8 mouse cellular contexts compared by ENCODE assay signal in the genomic region with DNA sequence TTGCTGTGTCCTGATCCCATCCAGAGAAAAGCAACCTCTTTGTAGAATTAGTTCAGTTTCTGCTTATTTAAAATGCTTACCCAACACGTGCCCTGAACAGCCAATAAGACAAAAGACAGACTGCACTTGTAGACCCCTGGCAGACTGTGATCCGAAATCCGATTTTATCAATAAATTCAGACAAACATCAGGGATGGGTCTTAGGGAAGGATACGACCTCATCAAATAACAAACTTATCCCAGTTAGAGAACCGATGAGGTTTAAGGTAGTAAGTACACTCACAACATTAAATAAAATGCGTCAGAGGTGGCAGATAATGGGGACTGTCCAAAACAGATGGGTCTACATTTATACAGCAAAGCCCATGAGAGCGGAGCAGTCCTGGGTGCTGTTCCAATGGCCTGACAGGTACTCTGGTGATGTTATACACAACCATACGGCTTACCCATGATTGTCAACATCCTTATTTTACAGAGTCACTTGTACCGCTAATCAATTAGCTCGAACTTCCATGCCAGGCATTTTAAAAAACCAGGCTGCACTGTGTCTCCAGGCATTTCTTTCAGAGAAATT. TPM values are rescaled to one million over a fixed set of nuclear protein-coding genes. Genes with fewer than 3 reads are reported as not detected.
A peak's percentile ranks its signal among the peaks of the same experiment; 100 is the strongest.
DNase-seq lines count a peak whose midpoint lies in the region; ATAC-seq and TF ChIP-seq lines count a peak whose summit lies in the region.

No protein-coding gene starts in this region.

- no peak for DNase-seq in heart, adult 9 months (ENCODE audit: low spot score in 2 of 2)
- DNase-seq in G1E (ENCODE audit: low spot score), result no peak
- peak; percentile 65 for DNase-seq in liver
- no peak for DNase-seq in spleen, adult 18-20 months
- DNase-seq in ovary, adult 18-20 months (ENCODE audit: low spot score), result no peak

- H3K36me3 ChIP-seq in heart, embryonic 11.5 days (ENCODE audit: control insufficient read depth, insufficient read depth, low read length), result peaks cover 31% of the 10 kb centered on the region
- H3K36me3 ChIP-seq in G1E (replicated peaks), result peaks cover 47% of the 10 kb centered on the region
- peaks cover 24% of the 10 kb centered on the region for H3K36me3 ChIP-seq in forebrain, embryonic 15.5 days

- H3K4me3 ChIP-seq in heart, embryonic 11.5 days (ENCODE audit: low read depth, low read length), result peak overlapping the region; percentile 62
- H3K4me3 ChIP-seq in G1E (ENCODE audit: low read depth, low read length), result peak overlapping the region; percentile 72
- peak overlapping the region; percentile 41 for H3K4me3 ChIP-seq in forebrain, embryonic 15.5 days
- H3K4me3 ChIP-seq in olfactory bulb, adult 2 months (ENCODE audit: insufficient read depth, low read depth, low read length), result peak overlapping the region; percentile 48

- H3K9me3 ChIP-seq in heart, embryonic 11.5 days (replicated peaks; ENCODE audit: control insufficient read depth, low read length), result 0 out of 2 replicates have a peak, but pooled peaks cover 6% of the 10 kb centered on the region
- no peaks in the 10 kb centered on the region; the same call in 1 of the 2 replicates for H3K9me3 ChIP-seq in G1E (replicated peaks)
- H3K9me3 ChIP-seq in forebrain, embryonic 15.5 days, result no peaks in the 10 kb centered on the region

- no peaks in the 10 kb centered on the region for H3K27me3 ChIP-seq in heart, embryonic 11.5 days (ENCODE audit: control insufficient read depth, insufficient read depth, low read length)
- peaks cover 7% of the 10 kb centered on the region; the same call in 1 of the 2 replicates for H3K27me3 ChIP-seq in G1E (ENCODE audit: insufficient read depth, low read length)
- no peaks in the 10 kb centered on the region for H3K27me3 ChIP-seq in forebrain, embryonic 15.5 days

- peaks cover 13% of the 10 kb centered on the region for H3K4me1 ChIP-seq in heart, embryonic 11.5 days (ENCODE audit: control insufficient read depth, insufficient read depth, low read length)
- H3K4me1 ChIP-seq in G1E (ENCODE audit: insufficient read depth, low read depth, low read length), result peaks cover 52% of the 10 kb centered on the region
- H3K4me1 ChIP-seq in forebrain, embryonic 15.5 days, result peaks cover 24% of the 10 kb centered on the region
- peaks cover 4% of the 10 kb centered on the region for H3K4me1 ChIP-seq in olfactory bulb, adult 2 months (ENCODE audit: control insufficient read depth, insufficient read depth, low read length)

- TF ChIP-seq POLR2A in olfactory bulb, adult 2 months (IDR thresholded peaks at IDR 0.05; ENCODE audit: insufficient read depth, low read depth, low read length), result no peak

- H3K27ac ChIP-seq in heart, embryonic 11.5 days (ENCODE audit: low read depth, low read length), result peak overlapping the region; percentile 84
- H3K27ac ChIP-seq in forebrain, embryonic 15.5 days (replicated peaks), result peak overlapping the region; percentile 55
- H3K27ac ChIP-seq in olfactory bulb, adult 2 months (ENCODE audit: insufficient read depth, low read depth, low read length), result no peak overlapping the region

- no peak for TF ChIP-seq CTCF in G1E (IDR thresholded peaks at IDR 0.05; ENCODE audit: low read depth, low read length)
- TF ChIP-seq CTCF in olfactory bulb, adult 2 months (IDR thresholded peaks at IDR 0.05; ENCODE audit: insufficient read depth, low read depth, low read length), result no peak

- H3K4me2 ChIP-seq in heart, embryonic 11.5 days, result peak overlapping the region; percentile 65
- H3K4me2 ChIP-seq in forebrain, embryonic 15.5 days (replicated peaks), result peak overlapping the region; percentile 47

- peak overlapping the region; percentile 82 for H3K9ac ChIP-seq in heart, embryonic 11.5 days (ENCODE audit: low read depth, low read length)
- H3K9ac ChIP-seq in forebrain, embryonic 15.5 days (replicated peaks), result peak overlapping the region; percentile 46

- 29% methylated on average over 10 of the region's 10 CpGs for WGBS in heart, embryonic 11.5 days (ENCODE audit: insufficient replicate concordance)
- 20% methylated on average over 10 of the region's 10 CpGs for WGBS in forebrain, embryonic 15.5 days
- 10% methylated on average over 10 of the region's 10 CpGs for WGBS in olfactory bulb, adult 2 months

- ATAC-seq in heart, embryonic 11.5 days (replicated peaks; ENCODE audit: insufficient number of reproducible peaks, low FRiP score, low TSS enrichment), result peak; percentile 19
- ATAC-seq in G1E (ENCODE audit: extremely low read depth, insufficient number of reproducible peaks, low FRiP score, poor library complexity, severe bottlenecking), result peak; percentile 4
- ATAC-seq in forebrain, embryonic 15.5 days (replicated peaks), result peak; percentile 46

RNA-seq across cellular contexts. Expression of a gene that starts 0.8 kb away (rescaled TPM):
- polyA plus RNA-seq in heart, embryonic 11.5 days (2014; fragmentation: Nextera tagmentation; extraction: Ambion mirVana), result 117 and 118 TPM in 2 replicates
- total RNA-seq in G1E (2014; fragmentation: Nextera tagmentation) (230 and 327 TPM in 2 replicates), G1E (2017) (187 and 221 TPM in 2 replicates)
- polyA plus RNA-seq in G1E (2012), result 42.0 and 52.9 TPM in 2 replicates
- polyA plus RNA-seq in forebrain, embryonic 15.5 days (2015; fragmentation: Nextera tagmentation; extraction: Ambion mirVana), result 115 and 118 TPM in 2 replicates
- 157 TPM in 1 of 2 replicates, not detected in the other for polyA plus RNA-seq in olfactory bulb, adult 2 months (2012; ENCODE audit: insufficient read depth, insufficient read length, low replicate concordance, missing spikeins)

RNA-seq across cellular contexts. Expression of a gene that starts 0.8 kb away (rescaled TPM):
- 0.10 TPM in 1 of 2 replicates, not detected in the other for polyA plus RNA-seq in heart, embryonic 11.5 days (2014; fragmentation: Nextera tagmentation; extraction: Ambion mirVana)
- total RNA-seq in G1E (2014; fragmentation: Nextera tagmentation), result not detected in 2 replicates
- total RNA-seq in G1E (2017), result under 0.01 TPM in 1 of 2 replicates, not detected in the other
- not detected in 2 replicates for polyA plus RNA-seq in G1E (2012)
- 0.06 and 0.11 TPM in 2 replicates for polyA plus RNA-seq in forebrain, embryonic 15.5 days (2015; fragmentation: Nextera tagmentation; extraction: Ambion mirVana)
- polyA plus RNA-seq in olfactory bulb, adult 2 months (2012; ENCODE audit: insufficient read depth, insufficient read length, low replicate concordance, missing spikeins), result not detected in 2 replicates

RNA-seq across cellular contexts. Expression of a gene that starts 49.8 kb away (rescaled TPM):
- polyA plus RNA-seq in heart, embryonic 11.5 days (2014; fragmentation: Nextera tagmentation; extraction: Ambion mirVana), result 0.63 and 1.1 TPM in 2 replicates
- total RNA-seq in G1E (2014; fragmentation: Nextera tagmentation) (not detected in 2 replicates), G1E (2017) (0.23 and 0.49 TPM in 2 replicates)
- not detected in 2 replicates for polyA plus RNA-seq in G1E (2012)
- 0.73 and 0.88 TPM in 2 replicates for polyA plus RNA-seq in forebrain, embryonic 15.5 days (2015; fragmentation: Nextera tagmentation; extraction: Ambion mirVana)
- not detected in 2 replicates for polyA plus RNA-seq in olfactory bulb, adult 2 months (2012; ENCODE audit: insufficient read depth, insufficient read length, low replicate concordance, missing spikeins)
